Mouse (Mus musculus) spleen, adult 2 months (tissue): ENCODE measurements around the gene Prkcg.

Experiments
- CTCF ChIP-seq: fragments of 200-500 bp; IDR thresholded peaks from 2 replicates; pipeline ENCODE4 v1.5.1; 2011; ENCODE audit warnings: mild to moderate bottlenecking, inconsistent platforms; ENCODE audit not compliant: insufficient read depth, insufficient read length, insufficient replicate concordance; ENCODE audit errors: extremely low read depth
- POLR2A ChIP-seq: fragments of 200-500 bp; IDR thresholded peaks from 2 replicates; pipeline ENCODE4 v1.6.1; 2011; ENCODE audit warnings: low read depth, low read length, inconsistent platforms

- TF ChIP-seq CTCF (no peak), POLR2A (no peak)
Measured at GRCm38 (mm10) chr7:3291197-3291596, 2.2 kb downstream of the Prkcg start.
